Mouse (Mus musculus) C2C12 (cell line): ENCODE data around the gene Gm20388. TPM values are rescaled to one million over a fixed set of nuclear protein-coding genes. Genes with fewer than 3 reads are reported as not detected.

Source experiments
- H3K27me3 ChIP-seq: one replicate; pipeline ENCODE4 v1.6.1; 2011; ENCODE audit not compliant: control insufficient read depth, insufficient read depth, insufficient read length
- H3K36me3 ChIP-seq: one replicate; pipeline ENCODE4 v1.6.1; 2011; ENCODE audit not compliant: control insufficient read depth, insufficient read depth
- H3K4me3 ChIP-seq: one replicate; pipeline ENCODE4 v1.5.1; 2011; ENCODE audit warnings: mild to moderate bottlenecking, control low read depth; ENCODE audit not compliant: poor library complexity, insufficient read depth, severe bottlenecking
- H3K79me2 ChIP-seq: one replicate; pipeline ENCODE4 v1.6.1; 2011; ENCODE audit not compliant: control insufficient read depth, insufficient read depth
- H3K79me3 ChIP-seq: one replicate; pipeline ENCODE4 v1.6.1; 2011; ENCODE audit warnings: low read depth, control low read depth
- H3ac ChIP-seq: one replicate; pipeline ENCODE3; 2011; ENCODE audit warnings: low read depth; ENCODE audit not compliant: control insufficient read depth, insufficient read length
- CEBPB ChIP-seq: IDR thresholded peaks from one replicate; pipeline ENCODE4 v1.6.1; 2011; ENCODE audit warnings: low read depth, mild to moderate bottlenecking, control low read depth, moderate library complexity
- CTCF ChIP-seq: IDR thresholded peaks from one replicate; pipeline ENCODE4 v1.5.1; 2011; ENCODE audit not compliant: control insufficient read depth, insufficient read depth, insufficient read length
- FOSL1 ChIP-seq: IDR thresholded peaks from one replicate; pipeline ENCODE4 v1.8.0; 2011; ENCODE audit warnings: mild to moderate bottlenecking, low read length; ENCODE audit not compliant: poor library complexity, insufficient read depth, severe bottlenecking
- MAX ChIP-seq: IDR thresholded peaks from one replicate; pipeline ENCODE4 v1.6.1; 2011; ENCODE audit warnings: mild to moderate bottlenecking, control low read depth
- MYOD1 ChIP-seq: IDR thresholded peaks from one replicate; pipeline ENCODE4 v1.6.1; 2011; ENCODE audit warnings: low read depth; ENCODE audit not compliant: control insufficient read depth, insufficient read length
- MYOG ChIP-seq: IDR thresholded peaks from one replicate; pipeline ENCODE4 v1.6.1; 2011; ENCODE audit not compliant: control insufficient read depth, insufficient read length; ENCODE audit errors: extremely low read depth
- USF1 ChIP-seq: IDR thresholded peaks from one replicate; pipeline ENCODE4 v1.6.1; 2011; ENCODE audit warnings: low read depth, mild to moderate bottlenecking, control low read depth, moderate library complexity
- polyA plus RNA-seq: library from polyadenylated mRNA; unstranded; fragments of >200 nt; fragmentation: generic; extraction: Trizol; gene quantifications from one replicate; pipeline ENCODE4 v1.2.1, GENCODE M21; 2012; ENCODE audit warnings: missing spikeins

Gm20388 gene
- polyA plus RNA-seq, 1 experiment: 15.0 TPM

- TF ChIP-seq MAX (no peak), CEBPB (no peak), CTCF (no peak), USF1 (no peak), FOSL1 (no peak), MYOD1 (no peak), MYOG (no peak)
- H3K27me3 ChIP-seq: no peaks in the 10 kb centered on the region
- H3ac ChIP-seq: no peak overlapping the region
- H3K79me3 ChIP-seq: no peaks in the 10 kb centered on the region
- H3K36me3 ChIP-seq: no peaks in the 10 kb centered on the region
- H3K79me2 ChIP-seq: no peaks in the 10 kb centered on the region
- H3K4me3 ChIP-seq: no peak overlapping the region
Observed at GRCm38 (mm10) chr8:123696167-123696566, 3785.5 kb downstream of the Gm20388 start.

- Histone ChIP-seq H3K36me3 (no peaks in the 10 kb centered on the region), H3K27me3 (no peaks in the 10 kb centered on the region), H3K79me3 (no peaks in the 10 kb centered on the region), H3K4me3 (no peak overlapping the region), H3K79me2 (no peaks in the 10 kb centered on the region), H3ac (no peak overlapping the region)
- TF ChIP-seq FOSL1: no peak
- no peak for TF ChIP-seq MYOG
Observed at GRCm38 (mm10) chr8:123697329-123697728, 3786.7 kb downstream of the Gm20388 start.

- TF ChIP-seq FOSL1 (no peak), USF1 (no peak), CTCF (no peak), CEBPB (no peak), MAX (no peak), MYOG (no peak), MYOD1 (no peak)
Observed at GRCm38 (mm10) chr8:123700399-123701070, 3789.9 kb downstream of the Gm20388 start.

GRCm38 (mm10) chr8:123701952-123702587 is 3791.4 kb downstream of the Gm20388 start:
- Histone ChIP-seq H3K27me3 (no peaks in the 10 kb centered on the region), H3K79me2 (no peaks in the 10 kb centered on the region), H3K4me3 (no peak overlapping the region), H3K36me3 (no peaks in the 10 kb centered on the region), H3K79me3 (no peaks in the 10 kb centered on the region), H3ac (no peak overlapping the region)
- TF ChIP-seq MYOD1: no peak
- no peak for TF ChIP-seq CEBPB
- TF ChIP-seq CTCF: no peak
- TF ChIP-seq MYOG: no peak
- TF ChIP-seq MAX: no peak
- no peak for TF ChIP-seq USF1
- TF ChIP-seq FOSL1: no peak

More at GRCm38 (mm10) chr8:123700399-123701070, 3789.9 kb downstream of the Gm20388 start:
- H3K27me3 ChIP-seq: no peaks in the 10 kb centered on the region
- no peak overlapping the region for H3K4me3 ChIP-seq
- no peaks in the 10 kb centered on the region for H3K79me2 ChIP-seq
- no peaks in the 10 kb centered on the region for H3K36me3 ChIP-seq
- H3ac ChIP-seq: no peak overlapping the region
- no peaks in the 10 kb centered on the region for H3K79me3 ChIP-seq

GRCm38 (mm10) chr8:123705376-123705775 is 3794.7 kb downstream of the Gm20388 start:
- H3K79me2 ChIP-seq: no peaks in the 10 kb centered on the region
- no peaks in the 10 kb centered on the region for H3K79me3 ChIP-seq
- H3ac ChIP-seq: no peak overlapping the region
- H3K27me3 ChIP-seq: no peaks in the 10 kb centered on the region
- no peak for TF ChIP-seq MYOG
- no peak for TF ChIP-seq CEBPB
- TF ChIP-seq MAX: no peak
- no peak for TF ChIP-seq FOSL1
- TF ChIP-seq USF1: no peak
- no peak for TF ChIP-seq MYOD1
- no peak for TF ChIP-seq CTCF
- no peaks in the 10 kb centered on the region for H3K36me3 ChIP-seq
- no peak overlapping the region for H3K4me3 ChIP-seq

- no peaks in the 10 kb centered on the region for H3K79me2 ChIP-seq
- no peaks in the 10 kb centered on the region for H3K27me3 ChIP-seq
- no peak overlapping the region for H3K4me3 ChIP-seq
- no peak overlapping the region for H3ac ChIP-seq
- H3K79me3 ChIP-seq: no peaks in the 10 kb centered on the region
- H3K36me3 ChIP-seq: no peaks in the 10 kb centered on the region
- TF ChIP-seq MYOD1 (no peak), MYOG (no peak), CEBPB (no peak), CTCF (no peak), FOSL1 (no peak), USF1 (no peak), MAX (no peak)
Observed at GRCm38 (mm10) chr8:123707137-123707536, 3796.5 kb downstream of the Gm20388 start.
